Mouse (Mus musculus) gastrocnemius, adult 8-10 months (tissue): ENCODE data around the gene Ahcy. TPM values are rescaled to one million over a fixed set of nuclear protein-coding genes. Genes with fewer than 3 reads are reported as not detected.
A peak's percentile ranks its signal among the peaks of the same experiment; 100 is the strongest.
"Not testable (repeated sequence)": the region's sequence is repeated elsewhere in the genome, so short reads cannot be mapped to it uniquely, and the experiment has no call there.

Experiments used
- DNase-seq, 2 experiments: peaks; one replicate each; pipeline ENCODE4 v3.0.0; 2022; ENCODE audit warnings: low spot score in 2 of 2
- total RNA-seq, 4 experiments: library from RNA; stranded (reverse); gene quantifications; 2 replicates each; pipeline ENCODE4 v1.2.4; 2022

Gene Ahcy
- total RNA-seq, 4 experiments from 2014 or later, result 15.6 to 19.5 (median 18.7) TPM

DNA sequence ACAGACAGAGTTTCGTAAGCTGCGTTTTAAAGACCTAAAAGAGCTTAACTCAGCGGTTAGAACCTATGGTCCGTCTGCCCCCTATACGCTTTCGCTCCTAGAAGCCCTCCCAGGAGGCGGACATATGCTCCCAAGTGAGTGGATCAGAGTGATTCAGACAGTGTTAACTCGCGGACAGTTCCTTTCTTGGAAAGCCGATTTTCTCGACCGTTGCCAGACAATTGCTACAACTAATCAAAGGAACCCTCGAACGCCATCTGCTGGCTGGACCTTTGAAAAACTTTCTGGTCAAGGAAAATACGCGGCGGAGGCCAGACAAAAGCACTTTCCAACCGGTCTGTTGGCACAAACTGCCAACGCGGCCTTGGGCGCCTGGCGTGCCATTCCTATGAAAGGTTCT is 54.6 kb downstream of the Ahcy start:
- peak; percentile 69 to 73 for DNase-seq

DNA sequence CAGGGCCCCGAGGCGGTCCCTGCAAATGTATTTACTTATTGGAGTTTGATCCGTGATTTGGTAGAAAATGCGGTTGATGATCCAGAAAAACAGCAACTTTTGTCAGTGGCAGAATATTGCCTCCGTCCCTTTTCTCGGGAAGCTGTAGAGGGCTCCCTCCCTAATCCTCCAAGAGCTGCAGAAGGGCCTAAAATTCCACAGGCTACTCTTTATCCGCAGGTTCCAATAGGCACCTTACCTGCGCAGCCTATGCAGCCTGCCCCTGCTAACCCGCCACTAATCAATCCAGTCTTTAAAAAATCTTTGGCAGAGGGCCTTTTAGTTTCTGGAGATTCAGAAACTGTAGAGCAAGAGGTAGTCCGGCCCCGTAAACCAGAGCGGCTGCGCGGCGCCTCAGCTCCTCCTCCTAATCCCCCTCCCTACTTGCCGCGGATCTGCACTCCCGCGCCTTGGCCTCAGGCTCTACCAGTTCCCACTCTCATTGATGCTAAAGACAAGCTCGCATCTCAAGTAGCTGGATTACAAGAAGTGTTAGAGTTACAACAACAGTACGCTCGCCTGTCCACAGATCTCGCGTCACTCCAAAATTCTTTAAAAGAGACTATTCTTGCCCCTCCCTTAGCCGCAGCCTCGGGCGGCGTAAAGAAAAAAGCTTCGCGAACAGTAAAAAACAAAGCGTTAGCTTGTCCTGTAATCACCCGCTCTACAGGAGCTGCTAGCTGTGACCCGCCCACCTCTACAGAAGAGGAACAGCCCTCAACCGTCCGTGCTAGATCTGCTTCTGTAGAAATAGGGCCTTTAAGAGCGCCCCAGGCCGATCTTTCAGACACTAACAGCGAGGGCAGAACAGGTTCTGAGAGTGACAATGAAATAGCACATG is 55.3 kb downstream of the Ahcy start:
- peak; percentile 5 to 8 for DNase-seq

DNA sequence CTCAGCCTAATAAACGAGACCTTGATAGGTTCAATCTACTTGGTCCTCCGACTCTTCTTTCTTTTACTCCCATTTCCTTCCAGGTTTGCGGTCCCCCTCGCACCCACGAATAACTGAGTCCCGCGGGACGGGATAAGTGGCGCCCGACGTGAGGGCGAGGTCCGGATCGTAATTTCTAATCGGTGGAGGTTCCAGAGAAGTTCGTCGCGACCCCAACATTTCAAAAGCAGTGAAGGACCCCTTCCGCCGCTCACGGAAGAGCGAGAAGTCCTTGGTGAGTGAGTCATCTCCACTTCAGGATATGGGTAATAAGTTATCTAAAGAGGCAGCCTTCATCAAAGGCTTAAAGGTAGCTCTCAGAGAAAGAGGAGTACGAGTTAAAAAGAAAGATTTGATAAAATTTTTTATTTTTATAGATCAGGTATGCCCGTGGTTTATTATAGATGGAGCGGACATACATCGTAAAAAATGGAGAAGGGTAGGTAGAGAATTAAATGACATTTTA is 56.0 kb downstream of the Ahcy start, which contains the start of gene Gm14226:
TSS of gene Gm14226 (plus strand) at position 16 of the 505 bp plus-strand sequence.
- not testable (repeated sequence) for DNase-seq

DNA sequence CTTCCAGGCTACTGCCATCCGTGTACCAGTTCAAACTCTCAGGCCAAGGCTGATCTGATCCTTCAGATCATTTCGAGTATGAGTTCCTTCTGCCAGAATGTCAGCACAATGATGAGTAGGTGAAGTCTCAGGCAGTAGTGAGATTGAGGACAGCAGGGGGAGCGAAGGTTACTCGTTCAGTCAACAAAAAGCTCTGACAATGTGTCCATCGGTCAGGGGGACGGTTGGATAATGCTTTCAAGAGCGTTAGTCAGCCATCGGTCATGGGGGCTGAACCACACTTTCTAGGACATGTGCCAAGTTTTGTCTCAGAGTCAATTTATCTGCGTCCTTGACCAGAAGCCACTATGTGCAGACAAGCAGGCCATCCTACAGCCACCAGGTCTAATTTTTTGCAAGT is 57.5 kb downstream of the Ahcy start:
- not testable (repeated sequence) for DNase-seq

DNA sequence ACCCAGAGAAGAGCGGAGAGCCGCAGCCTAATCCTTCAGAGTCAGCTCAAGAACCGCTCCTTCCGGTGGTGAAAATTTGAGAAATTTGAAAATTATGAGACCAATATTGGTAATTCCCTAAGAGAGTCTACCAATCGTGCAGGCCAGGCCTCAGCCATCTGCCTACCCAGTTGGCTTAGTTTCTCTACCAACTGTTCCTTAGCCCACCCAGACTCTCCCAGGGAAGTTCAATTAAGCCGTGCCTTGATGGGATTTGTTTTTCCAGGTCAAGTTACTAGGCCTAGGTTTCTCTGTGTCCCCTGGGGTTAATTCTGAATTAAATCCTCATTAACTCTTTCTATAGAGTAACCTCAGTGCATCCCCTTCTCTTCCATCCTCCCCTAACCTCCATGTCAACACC is 61.3 kb downstream of the Ahcy start:
- no peak for DNase-seq

DNA sequence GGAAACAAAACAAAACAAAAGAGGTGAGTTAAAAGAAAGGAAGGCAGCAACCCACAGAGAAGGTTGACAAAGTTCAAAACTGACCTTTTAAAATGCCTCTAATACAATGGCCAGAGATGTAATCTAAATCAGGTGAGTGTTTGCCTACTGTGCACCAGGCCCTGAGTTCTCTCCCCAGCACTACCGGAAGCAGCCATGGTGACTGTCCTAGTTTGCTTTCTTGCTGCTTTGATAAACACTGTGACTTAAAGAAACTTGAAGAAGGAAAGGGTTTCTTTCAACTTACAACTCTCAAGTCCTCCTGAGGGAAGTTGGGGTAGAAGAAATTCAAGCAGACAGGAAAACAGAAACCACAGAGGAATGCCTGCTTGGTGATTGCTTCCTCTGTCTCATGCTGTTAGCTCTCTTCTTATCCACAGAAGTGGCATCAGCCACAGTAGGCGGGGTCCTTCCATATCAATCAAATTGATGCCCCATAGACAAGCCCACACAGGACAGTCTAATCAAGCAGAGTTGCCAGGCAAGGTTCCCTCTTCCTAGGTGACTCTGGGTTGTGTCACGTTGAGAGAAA is 63.1 kb downstream of the Ahcy start:
- no peak for DNase-seq

Other genes starting within 250 kb of the Ahcy start
- 100 to 1,000 TPM; 117 to 137 (median 121) TPM for gene Eif2s2, start 181.6 kb downstream of the Ahcy start, total RNA-seq
- not detected for gene Gm14226, start 56.2 kb downstream of the Ahcy start, total RNA-seq
- gene Itch, start 59.0 kb upstream of the Ahcy start, total RNA-seq, result 10 to 100 TPM; 14.1 to 20.7 (median 18.0) TPM
- gene Dynlrb1, start 162.0 kb upstream of the Ahcy start, total RNA-seq, result 100 to 1,000 TPM in 2 of 4 experiments, 10 to 100 TPM in 2; 67.9 to 107 (median 89.1) TPM
- gene Map1lc3a, start 201.8 kb upstream of the Ahcy start, total RNA-seq, result 100 to 1,000 TPM; 218 to 307 (median 227) TPM